Mouse (Mus musculus) frontal cortex, adult (tissue): ENCODE results near the gene Iyd.
"Not testable (repeated sequence)": the region's sequence is repeated elsewhere in the genome, so short reads cannot be mapped to it uniquely, and the experiment has no call there.

Experiments
- ATAC-seq: cut with Nextera tagmentation; 2 replicates; pipeline ENCODE4 v1.9.2; 2017; ENCODE audit warnings: mild to moderate bottlenecking, moderate library complexity, mixed read lengths; ENCODE audit not compliant: low TSS enrichment

Gene Iyd

GRCm38 (mm10) chr10:3540003-3540827, at the start of gene Iyd:
Iyd (plus strand) TSS chr10:3540240.
- ATAC-seq, result no peak

DNA sequence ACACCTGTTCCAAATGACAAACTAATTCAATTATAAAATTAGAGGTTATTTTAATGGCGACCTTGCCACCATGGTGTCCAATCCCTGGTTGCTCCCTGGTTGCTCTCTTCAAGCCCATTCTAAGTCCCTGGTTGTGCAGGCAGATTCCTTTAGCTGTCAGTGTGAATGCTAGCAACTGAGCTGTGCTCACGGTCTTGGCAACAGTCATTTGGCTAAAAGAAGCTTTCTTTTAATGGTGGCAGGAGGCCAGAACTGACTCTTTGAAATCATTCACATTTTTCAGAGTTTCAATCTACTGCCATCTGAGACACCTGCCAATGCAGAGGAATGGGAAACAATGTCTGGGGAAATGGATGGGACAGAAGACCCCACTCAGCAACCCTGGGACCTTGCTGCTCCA, 43.2 kb upstream of the Iyd start:
- no peak for ATAC-seq

GRCm38 (mm10) chr10:3500846-3501245, 39.2 kb upstream of the Iyd start:
- not testable (repeated sequence) for ATAC-seq

- no peak for ATAC-seq
Measured at GRCm38 (mm10) chr10:3507484-3508221, 32.4 kb upstream of the Iyd start.

GRCm38 (mm10) chr10:3508222-3508588, 31.8 kb upstream of the Iyd start:
- ATAC-seq, result no peak

DNA sequence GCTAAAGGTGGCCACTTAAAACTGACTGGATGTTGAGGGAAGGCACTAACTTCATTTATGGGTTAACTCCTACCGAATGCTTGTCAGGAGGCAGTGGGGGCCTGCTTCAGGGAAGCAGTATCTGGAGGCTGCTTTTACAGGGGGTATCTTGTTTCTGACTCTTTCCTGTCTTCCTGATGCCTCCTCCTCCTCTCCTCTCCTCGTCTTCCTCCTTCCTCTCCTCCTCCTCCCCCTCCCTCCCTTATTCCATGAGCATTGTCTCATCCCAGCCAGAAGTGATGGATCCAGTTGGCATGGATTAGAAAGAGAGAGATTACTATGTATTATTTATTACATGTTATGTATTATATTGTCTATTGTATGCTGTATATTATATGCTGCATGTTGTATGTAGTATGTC, 31.3 kb upstream of the Iyd start:
- ATAC-seq, result no peak

- peak; percentile 74 for ATAC-seq
Measured at GRCm38 (mm10) chr10:3509663-3510277, 30.3 kb upstream of the Iyd start.

GRCm38 (mm10) chr10:3510486-3510885, 29.6 kb upstream of the Iyd start:
- no peak for ATAC-seq

DNA sequence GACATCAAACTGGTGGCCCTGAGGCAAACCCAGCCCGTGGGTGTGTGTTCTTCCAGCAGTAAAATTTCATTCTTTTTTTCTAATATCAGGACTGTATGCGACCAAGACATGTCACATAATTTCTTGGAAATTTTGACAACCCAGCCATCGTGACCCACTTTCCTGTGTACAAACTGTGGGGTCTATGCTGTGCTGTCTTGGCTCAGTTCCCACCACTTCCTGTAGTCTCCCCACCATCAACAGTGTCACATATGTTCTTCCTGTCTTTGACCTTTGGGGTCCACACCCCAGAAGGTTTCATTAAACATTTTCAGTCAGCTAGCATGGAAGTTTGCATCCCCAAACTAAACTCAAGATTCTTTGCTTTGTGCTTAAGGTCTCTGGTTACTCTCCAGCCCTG, 28.6 kb upstream of the Iyd start:
- ATAC-seq, result no peak

- ATAC-seq, result no peak
Measured at GRCm38 (mm10) chr10:3512620-3513305, 27.3 kb upstream of the Iyd start.

DNA sequence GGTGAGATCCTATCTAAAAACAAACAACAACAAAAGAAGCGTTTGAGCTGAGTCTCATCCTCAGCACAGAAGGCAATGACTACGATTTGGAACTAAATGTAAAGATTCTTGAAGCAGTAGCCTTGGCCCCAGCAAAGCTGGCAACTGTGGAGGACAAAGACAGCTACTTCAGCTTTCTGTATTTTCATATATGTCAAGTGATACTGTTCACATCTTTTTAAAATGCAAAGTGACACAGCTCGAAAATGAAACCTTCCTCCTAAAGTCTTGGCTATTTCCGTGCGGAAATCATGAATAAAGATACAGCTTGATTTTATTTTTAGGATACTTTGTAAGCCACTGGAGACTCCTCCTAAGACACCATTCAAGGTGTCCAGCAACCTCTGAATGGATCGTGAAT, 26.1 kb upstream of the Iyd start:
- peak; percentile 62 for ATAC-seq

DNA sequence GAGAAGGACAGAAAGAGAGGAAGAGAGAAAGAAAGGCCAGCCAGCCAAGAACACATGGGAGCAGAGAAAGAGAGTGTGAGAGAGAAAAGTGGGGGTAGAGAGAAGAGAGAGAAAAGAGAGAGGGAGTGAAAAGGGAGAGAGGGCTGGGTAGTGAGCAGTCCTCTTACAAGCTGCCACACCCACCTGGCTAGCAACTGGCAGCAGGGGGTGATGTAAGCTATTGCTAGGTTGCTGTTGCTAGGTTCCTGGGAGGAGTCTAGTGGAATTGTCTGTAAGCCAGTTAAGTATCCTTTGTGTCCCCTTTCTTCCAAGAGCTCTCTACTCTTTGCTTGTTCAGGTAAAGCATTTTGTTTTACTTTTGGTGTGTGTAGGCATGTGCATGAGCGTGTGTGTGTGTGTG, 25.4 kb upstream of the Iyd start:
- peak; percentile 58 for ATAC-seq

DNA sequence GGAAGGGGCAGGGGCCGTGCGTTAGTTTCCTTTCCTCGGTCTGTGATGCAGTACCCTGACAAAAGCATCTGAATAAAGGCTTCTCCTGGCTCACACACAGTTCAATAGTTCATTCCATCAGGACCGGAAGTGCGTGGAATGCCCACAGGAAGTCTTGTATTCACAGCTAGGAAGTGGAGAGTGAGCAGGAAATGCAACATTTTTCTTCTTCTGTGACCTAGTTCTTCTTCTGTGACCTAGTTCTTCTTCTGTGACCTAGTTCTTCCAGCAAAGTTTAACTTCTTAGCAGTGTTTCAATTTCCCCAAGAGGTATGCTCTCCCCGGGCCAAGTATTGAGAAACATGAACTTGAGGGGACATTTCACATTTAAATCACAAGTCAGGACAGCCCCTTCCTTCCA, 23.6 kb upstream of the Iyd start:
- no peak for ATAC-seq

- peak; percentile 96 for ATAC-seq
Measured at GRCm38 (mm10) chr10:3523044-3523793, 16.8 kb upstream of the Iyd start.

DNA sequence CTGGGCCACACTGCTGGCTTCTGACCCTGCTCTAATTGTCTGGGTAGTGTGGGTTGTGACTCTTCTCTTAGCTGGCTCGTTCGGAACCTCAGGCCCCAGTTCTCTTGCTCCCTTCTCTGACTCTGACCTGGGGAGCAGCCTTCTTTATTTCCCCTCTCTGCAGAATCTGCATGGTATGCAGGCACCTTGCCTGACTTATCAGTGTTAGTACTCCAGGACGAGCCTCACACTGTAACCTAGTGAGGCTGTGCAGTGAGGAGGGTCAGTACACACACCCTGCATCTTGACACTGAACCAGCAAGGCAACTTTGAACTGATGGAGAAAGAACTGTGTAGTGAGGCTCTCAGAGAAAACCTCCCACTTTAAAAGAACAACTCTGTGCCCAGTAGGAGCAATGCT, 15.5 kb upstream of the Iyd start:
- ATAC-seq, result no peak

DNA sequence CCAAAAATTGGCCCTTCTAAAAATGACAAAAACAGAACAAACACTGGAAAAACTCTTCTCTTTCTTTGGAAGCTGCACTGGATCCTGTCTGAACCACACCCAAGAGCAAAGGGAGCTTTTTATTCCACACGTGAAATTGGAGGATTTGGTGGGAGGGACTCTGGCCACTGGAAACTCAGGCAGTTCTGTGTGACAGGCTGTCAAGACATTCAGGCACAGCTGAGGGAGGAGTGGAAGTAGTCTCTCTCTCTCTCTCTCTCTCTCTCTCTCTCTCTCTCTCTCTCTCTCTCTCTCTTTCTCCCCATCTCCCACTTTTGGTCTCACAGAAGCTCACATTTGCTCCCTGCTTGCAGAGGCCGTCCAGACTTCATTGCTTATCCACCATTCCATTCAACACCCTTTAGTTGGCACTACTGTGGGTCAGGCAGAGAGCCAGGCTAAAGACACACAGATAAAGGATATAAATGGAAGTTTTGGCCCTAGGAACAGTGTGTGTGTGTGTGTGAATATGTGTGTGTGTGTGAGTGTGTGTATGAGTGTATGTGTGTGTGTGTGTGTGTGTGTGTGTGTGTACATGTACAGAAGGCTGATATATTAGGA, 14.5 kb upstream of the Iyd start:
- ATAC-seq, result no peak

DNA sequence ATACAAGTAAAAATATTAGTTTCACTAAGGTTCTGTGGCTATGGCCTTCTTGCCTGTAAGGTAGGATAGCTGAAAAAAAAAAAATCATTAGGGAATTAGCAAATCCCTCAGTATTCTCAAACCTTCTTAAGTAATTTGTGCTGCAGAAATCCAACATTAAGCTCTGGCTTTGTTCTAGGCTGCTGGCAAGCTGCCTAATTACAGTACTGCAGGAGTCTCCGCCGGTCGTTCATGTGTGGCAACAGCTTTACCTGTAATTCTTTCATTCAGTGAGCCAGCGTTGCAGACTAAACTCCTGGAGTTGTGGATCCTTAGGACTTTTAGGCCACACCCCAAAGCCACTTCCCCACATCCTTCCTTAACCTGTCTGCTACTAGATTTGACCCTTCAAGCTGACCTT, 10.2 kb upstream of the Iyd start:
- no peak for ATAC-seq

DNA sequence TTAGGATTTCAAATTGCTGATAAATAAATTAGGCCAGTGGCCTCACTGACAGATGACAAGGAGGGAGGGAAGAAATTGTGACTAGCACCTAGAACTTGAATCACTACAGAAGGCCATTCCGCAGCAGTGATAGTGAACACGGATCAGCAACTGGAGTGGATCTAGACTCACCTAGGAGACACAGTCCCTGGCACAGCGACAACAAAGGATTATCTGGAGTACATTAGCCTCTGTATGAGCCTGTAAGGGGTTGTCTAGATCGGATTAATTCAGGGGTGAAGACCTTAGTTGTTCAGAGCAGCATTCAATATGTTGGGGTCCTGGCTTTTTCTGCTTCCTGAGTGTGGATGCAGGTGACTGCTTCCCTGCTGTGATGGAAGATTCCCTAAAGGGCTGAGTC, 9.4 kb upstream of the Iyd start:
- ATAC-seq, result no peak

- ATAC-seq, result peak; percentile 87
Measured at GRCm38 (mm10) chr10:3531375-3531774, 8.7 kb upstream of the Iyd start.

DNA sequence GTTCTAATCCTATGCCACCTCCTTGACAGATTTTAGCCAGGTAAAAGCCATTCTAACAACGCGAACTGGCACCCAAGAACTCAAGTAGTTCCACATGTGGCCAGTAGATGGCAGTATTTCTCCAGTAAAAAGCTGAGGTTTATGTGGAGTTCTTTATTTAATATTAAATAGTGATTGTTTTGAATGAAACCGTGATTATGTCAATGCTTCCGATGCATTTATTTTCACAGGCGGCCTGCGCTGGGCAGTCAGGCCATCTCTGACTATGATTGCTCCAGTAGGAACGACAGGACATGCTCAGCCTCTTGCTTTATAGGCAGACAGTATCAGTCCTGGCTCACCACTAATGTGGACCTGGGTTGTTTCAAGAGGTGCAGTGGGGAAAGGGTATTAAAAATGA, 5.6 kb upstream of the Iyd start:
- ATAC-seq, result no peak

GRCm38 (mm10) chr10:3536361-3536760, 3.7 kb upstream of the Iyd start:
- ATAC-seq, result no peak
